Mouse (Mus musculus) testis, adult 2 months (tissue): Measurements from ENCODE around the gene Car8. TPM values are rescaled to one million over a fixed set of nuclear protein-coding genes. Genes with fewer than 3 reads are reported as not detected.
A peak's percentile ranks its signal among the peaks of the same experiment; 100 is the strongest.

Source experiments
- H3K27ac ChIP-seq: fragments of 200-500 bp; 2 replicates; pipeline ENCODE4 v1.5.1; 2012; ENCODE audit warnings: low read depth, low read length; ENCODE audit not compliant: control insufficient read depth, insufficient read depth
- H3K27me3 ChIP-seq: fragments of 200-500 bp; 2 replicates; pipeline ENCODE4 v1.6.1; 2012; ENCODE audit warnings: mild to moderate bottlenecking, low read length, moderate library complexity; ENCODE audit not compliant: control insufficient read depth, insufficient read depth
- H3K36me3 ChIP-seq: fragments of 200-500 bp; 2 replicates; pipeline ENCODE4 v1.6.1; 2012; ENCODE audit warnings: mild to moderate bottlenecking, low read length; ENCODE audit not compliant: control insufficient read depth, insufficient read depth
- H3K4me1 ChIP-seq: fragments of 200-500 bp; 2 replicates; pipeline ENCODE4 v1.6.1; 2012; ENCODE audit warnings: low read length; ENCODE audit not compliant: control insufficient read depth, insufficient read depth
- H3K4me3 ChIP-seq: fragments of 200-500 bp; 2 replicates; pipeline ENCODE4 v1.5.1; 2012; ENCODE audit warnings: low read depth, mild to moderate bottlenecking, low read length, moderate library complexity, mixed read lengths; ENCODE audit not compliant: control insufficient read depth
- CTCF ChIP-seq: fragments of 200-500 bp; IDR thresholded peaks from 2 replicates; pipeline ENCODE4 v1.5.1; 2012; ENCODE audit warnings: low read depth, mild to moderate bottlenecking, inconsistent platforms, low read length, moderate library complexity; ENCODE audit not compliant: control insufficient read depth, insufficient read depth, insufficient replicate concordance
- POLR2A ChIP-seq: fragments of 200-500 bp; IDR thresholded peaks from 2 replicates; pipeline ENCODE4 v1.6.1; 2012; ENCODE audit warnings: low read depth, mild to moderate bottlenecking, inconsistent platforms, low read length, moderate library complexity; ENCODE audit not compliant: control insufficient read depth
- polyA plus RNA-seq: library from polyadenylated mRNA; depleted of rRNA; stranded (reverse); fragments of >200 nt; gene quantifications from 2 replicates; pipeline ENCODE4 v1.2.3, GENCODE M21; 2012

Car8 gene
- polyA plus RNA-seq, 1 experiment: 0.05 TPM

DNA sequence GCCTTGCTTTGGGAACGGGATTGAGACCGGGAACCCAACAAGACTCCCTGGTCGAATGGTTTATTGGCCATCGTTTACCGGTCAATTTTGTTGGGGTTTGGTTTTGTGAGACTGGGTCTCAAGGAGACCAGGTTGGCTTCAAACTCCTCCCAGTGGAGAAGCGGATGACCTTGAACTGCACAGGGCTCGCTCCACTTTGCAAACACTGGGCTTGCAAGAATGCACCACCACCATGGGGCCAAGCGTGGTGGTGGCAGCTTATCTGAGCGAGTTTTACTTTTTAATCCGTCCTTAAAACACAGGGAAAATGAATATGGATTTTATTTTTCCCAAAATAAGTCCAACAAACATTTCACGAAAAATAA lies 447 bp upstream of the Car8 start:
- peaks cover 7% of the 10 kb centered on the region for H3K4me1 ChIP-seq
- no peak for TF ChIP-seq CTCF
- no peak for TF ChIP-seq POLR2A
- peak overlapping the region; percentile 74 for H3K4me3 ChIP-seq
- H3K27ac ChIP-seq: no peak overlapping the region
- H3K36me3 ChIP-seq: no peaks in the 10 kb centered on the region
- H3K27me3 ChIP-seq: no peaks in the 10 kb centered on the region

DNA sequence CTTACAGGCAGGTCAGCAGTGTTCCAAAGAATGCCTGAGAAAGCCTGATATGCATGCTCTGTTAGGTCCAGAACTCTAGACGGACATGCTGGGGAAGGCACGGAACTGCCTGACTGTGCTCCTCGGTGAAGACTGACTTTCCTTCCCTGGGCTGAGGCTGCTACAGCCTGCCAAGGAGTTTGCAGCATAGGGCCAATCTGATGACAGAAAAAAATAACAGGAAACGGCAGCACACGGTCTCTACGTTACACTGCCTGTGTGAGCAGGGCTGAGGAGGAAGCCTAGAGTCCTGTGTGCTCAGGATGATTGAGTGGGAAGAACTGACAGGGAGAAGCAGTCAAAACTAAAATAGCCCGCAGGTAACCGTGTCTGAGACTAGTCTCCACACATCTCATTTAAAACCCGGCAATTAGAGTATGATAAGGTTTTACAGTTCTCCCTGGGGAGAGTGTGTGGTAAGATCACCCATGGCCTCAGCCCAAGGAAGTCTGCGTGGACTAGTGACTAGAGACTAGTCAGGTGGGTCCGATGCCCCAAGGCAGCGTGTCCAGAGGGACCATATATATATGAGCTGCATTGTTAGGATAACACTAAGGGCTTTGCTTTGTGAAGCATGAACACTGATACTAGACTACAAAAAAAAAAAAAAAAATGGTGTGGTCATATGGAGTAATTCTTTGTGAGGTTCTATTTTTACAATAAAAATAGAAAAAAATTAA lies 6.3 kb downstream of the Car8 start:
- Histone ChIP-seq H3K4me3 (no peak overlapping the region), H3K27ac (no peak overlapping the region), H3K36me3 (no peaks in the 10 kb centered on the region), H3K4me1 (no peaks in the 10 kb centered on the region), H3K27me3 (no peaks in the 10 kb centered on the region)
- TF ChIP-seq POLR2A (no peak), CTCF (no peak)

DNA sequence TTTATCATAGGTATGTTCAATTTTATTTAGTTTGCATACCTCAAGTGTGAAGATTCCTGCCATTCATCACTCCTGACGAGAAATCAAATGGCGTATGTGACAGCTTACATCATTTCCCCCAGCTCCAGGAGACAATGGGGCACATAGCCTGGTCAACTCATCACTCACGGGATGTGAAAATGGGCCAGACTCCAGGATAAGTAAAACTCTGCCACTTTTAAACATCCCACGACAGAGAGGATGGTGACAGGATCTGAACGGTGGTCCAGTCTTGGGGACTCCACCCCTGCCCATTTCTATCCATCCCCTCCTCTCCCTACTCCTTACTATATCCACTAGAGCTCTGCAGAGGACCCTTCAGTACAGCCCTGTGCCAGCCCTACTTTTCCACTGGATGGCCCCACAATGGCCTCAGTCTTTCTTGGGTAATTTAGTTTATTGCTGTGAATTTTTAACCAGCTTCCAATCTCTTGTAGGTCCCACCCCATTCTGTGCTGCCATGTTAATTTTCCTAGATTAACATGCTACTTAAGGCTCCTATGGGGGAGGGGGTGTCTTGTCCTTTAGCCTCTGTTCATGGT lies 7.5 kb downstream of the Car8 start:
- Histone ChIP-seq H3K27me3 (no peaks in the 10 kb centered on the region), H3K27ac (no peak overlapping the region), H3K4me3 (no peak overlapping the region), H3K36me3 (no peaks in the 10 kb centered on the region), H3K4me1 (no peaks in the 10 kb centered on the region)
- TF ChIP-seq CTCF: no peak
- TF ChIP-seq POLR2A: no peak

DNA sequence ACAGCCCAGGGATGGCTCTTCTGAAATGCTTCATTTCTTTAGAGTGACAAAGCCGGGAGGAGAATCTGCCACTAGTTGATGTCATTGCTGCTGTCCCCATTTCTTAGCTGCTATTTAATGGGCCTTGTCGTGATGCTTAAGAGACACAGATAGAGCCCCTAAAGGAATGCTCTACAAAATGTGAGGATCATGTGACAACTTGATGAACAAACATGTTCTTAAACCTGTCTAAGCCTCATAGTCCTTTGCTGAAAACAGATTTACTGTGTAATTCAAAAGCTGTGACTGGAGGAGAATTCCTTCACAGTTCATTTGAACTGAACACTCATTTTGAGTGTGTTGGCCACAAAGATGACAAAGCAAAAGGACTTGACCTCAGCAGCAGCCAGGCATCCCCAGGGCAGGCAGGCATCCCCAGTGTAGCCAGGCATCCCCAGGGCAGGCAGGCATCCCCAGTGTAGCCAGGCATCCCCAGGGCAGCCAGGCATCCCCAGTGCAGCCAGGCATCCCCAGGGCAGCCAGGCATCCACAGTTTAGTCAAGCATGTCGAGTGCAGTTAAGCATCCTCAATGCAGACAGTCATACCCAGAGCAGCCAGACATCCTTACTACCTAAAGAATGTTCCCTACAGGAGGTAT lies 9.1 kb downstream of the Car8 start:
- Histone ChIP-seq H3K4me3 (no peak overlapping the region), H3K27ac (no peak overlapping the region), H3K4me1 (no peaks in the 10 kb centered on the region), H3K36me3 (no peaks in the 10 kb centered on the region), H3K27me3 (no peaks in the 10 kb centered on the region)
- TF ChIP-seq POLR2A (no peak), CTCF (no peak)

DNA sequence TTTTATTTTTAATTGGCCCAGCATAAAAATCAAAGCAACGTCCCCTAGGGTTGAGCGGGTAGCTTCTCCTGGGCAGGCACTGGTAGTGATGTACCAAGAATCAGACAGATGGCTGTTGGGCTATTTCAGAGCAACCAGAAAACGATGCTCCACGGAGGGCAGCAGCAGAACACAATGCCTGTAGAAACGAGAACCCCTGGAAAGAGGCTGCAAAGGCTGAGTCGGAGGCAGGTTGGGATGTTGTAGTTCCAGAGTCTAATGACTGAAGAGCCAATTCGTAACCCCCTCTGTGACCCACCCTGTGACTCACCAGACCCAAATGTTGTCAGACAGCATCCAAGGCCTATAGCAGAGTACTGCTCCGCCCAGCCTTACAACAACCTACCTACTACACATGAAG lies 19.9 kb downstream of the Car8 start:
- H3K4me3 ChIP-seq: no peak overlapping the region
- H3K27ac ChIP-seq: no peak overlapping the region
- no peaks in the 10 kb centered on the region for H3K4me1 ChIP-seq
- TF ChIP-seq POLR2A (no peak), CTCF (no peak)
- H3K27me3 ChIP-seq: no peaks in the 10 kb centered on the region
- H3K36me3 ChIP-seq: no peaks in the 10 kb centered on the region

DNA sequence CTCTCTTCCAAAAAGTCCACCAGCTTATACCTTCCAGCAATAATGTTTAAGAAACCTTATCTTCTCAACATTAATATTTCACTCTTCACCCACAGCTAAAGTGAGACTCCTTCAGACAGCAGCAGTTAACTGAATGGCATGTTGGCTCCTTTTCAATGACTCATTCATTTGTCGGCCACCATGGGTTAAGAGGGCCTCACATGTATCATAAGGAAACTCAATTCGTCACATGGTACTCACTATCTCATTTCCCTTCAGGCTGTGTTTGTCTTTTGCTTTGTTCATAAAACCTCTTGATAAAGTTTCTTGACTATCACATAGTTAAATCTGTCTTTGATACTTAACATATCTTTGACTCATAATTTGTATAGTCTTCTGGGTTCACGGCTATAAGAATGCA lies 20.8 kb downstream of the Car8 start:
- Histone ChIP-seq H3K4me3 (no peak overlapping the region), H3K4me1 (no peaks in the 10 kb centered on the region), H3K27ac (no peak overlapping the region), H3K27me3 (no peaks in the 10 kb centered on the region), H3K36me3 (no peaks in the 10 kb centered on the region)
- TF ChIP-seq CTCF (no peak), POLR2A (no peak)

DNA sequence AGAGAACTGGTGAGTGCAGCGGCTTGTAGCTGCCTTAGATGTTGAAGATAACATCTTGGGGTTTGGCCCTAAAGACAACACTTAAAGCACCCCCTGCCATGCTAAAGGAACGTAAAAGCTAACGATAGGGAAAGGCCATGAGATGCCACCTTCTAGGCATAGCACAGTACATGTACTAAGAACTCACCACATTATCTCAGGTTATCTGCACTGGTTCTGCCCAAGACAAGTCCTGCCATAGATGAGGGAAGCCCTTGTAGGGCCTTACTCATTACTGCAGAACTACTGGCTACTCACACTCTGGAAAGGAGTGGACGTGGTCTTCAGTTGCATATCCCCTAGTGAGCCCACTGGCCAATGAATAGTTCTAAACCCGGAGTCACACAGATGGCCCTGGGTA lies 21.6 kb downstream of the Car8 start:
- Histone ChIP-seq H3K27ac (no peak overlapping the region), H3K4me1 (no peaks in the 10 kb centered on the region), H3K27me3 (no peaks in the 10 kb centered on the region), H3K4me3 (no peak overlapping the region), H3K36me3 (no peaks in the 10 kb centered on the region)
- TF ChIP-seq CTCF (no peak), POLR2A (no peak)
